Mouse (Mus musculus) limb, embryonic 11.5 days (tissue): ENCODE results near the gene Cep112. TPM values are rescaled to one million over a fixed set of nuclear protein-coding genes. Genes with fewer than 3 reads are reported as not detected.

Experiments used
- ATAC-seq: fragments of 200-750 bp; cut with Nextera tagmentation; 2 replicates; pipeline ENCODE4 v1.8.0; 2017; ENCODE audit warnings: low read depth; ENCODE audit not compliant: insufficient number of reproducible peaks, low FRiP score, low TSS enrichment
- DNase-seq: peaks from one replicate; pipeline ENCODE4 v3.0.0-alpha.2; 2015; ENCODE audit warnings: low spot score
- H3K27ac ChIP-seq: fragments of 300-500 bp; sonication (generic); replicated peaks from 2 replicates; pipeline ENCODE4 v1.5.1; 2014; ENCODE audit warnings: low read depth, mild to moderate bottlenecking, low read length
- H3K27me3 ChIP-seq: fragments of 300-500 bp; sonication (generic); 2 replicates; pipeline ENCODE4 v1.6.1; 2014; ENCODE audit warnings: mild to moderate bottlenecking, low read length, mixed read lengths; ENCODE audit not compliant: control insufficient read depth, insufficient read depth
- H3K36me3 ChIP-seq: fragments of 300-500 bp; sonication (generic); 2 replicates; pipeline ENCODE4 v1.6.1; 2014; ENCODE audit warnings: mild to moderate bottlenecking, low read length, moderate library complexity, mixed read lengths; ENCODE audit not compliant: control insufficient read depth, insufficient read depth
- H3K4me1 ChIP-seq: fragments of 300-500 bp; sonication (generic); 2 replicates; pipeline ENCODE4 v1.6.1; 2014; ENCODE audit warnings: low read length, mixed read lengths; ENCODE audit not compliant: control insufficient read depth, insufficient read depth
- H3K4me2 ChIP-seq: fragments of 300-500 bp; sonication (generic); 2 replicates; pipeline ENCODE4 v1.6.1; 2014; ENCODE audit warnings: low read depth, mild to moderate bottlenecking, moderate library complexity; ENCODE audit not compliant: severe bottlenecking
- H3K4me3 ChIP-seq: fragments of 300-500 bp; sonication (generic); 2 replicates; pipeline ENCODE4 v1.5.1; 2014; ENCODE audit warnings: low read depth, low read length
- H3K9ac ChIP-seq: fragments of 300-500 bp; sonication (generic); 2 replicates; pipeline ENCODE4 v1.6.1; 2014; ENCODE audit warnings: mild to moderate bottlenecking, low read length
- H3K9me3 ChIP-seq: fragments of 300-500 bp; sonication (generic); 2 replicates; pipeline ENCODE4 v1.6.1; 2016; ENCODE audit warnings: low read length; ENCODE audit not compliant: control insufficient read depth
- WGBS: fragments of 180-500 bp; shearing (Covaris S2); extraction: QIAGEN DNeasy Blood & Tissue Kit; methylation state at CpG from one replicate; pipeline ENCODE4 v1.1.7; 2014; 5-methylcytosine and 5-hydroxymethylcytosine counted together
- polyA plus RNA-seq: library from polyadenylated mRNA; unstranded; fragments of >200 nt; fragmentation: Nextera tagmentation; extraction: Ambion mirVana; gene quantifications from 2 replicates; pipeline ENCODE4 v1.2.1, GENCODE M21; 2014

The Cep112 gene
- polyA plus RNA-seq, 1 experiment from 2014 or later, result 12.0 TPM

- ATAC-seq, result no peak
- peaks cover 20% of the 10 kb centered on the region for H3K4me1 ChIP-seq
- H3K9me3 ChIP-seq, result no peaks in the 10 kb centered on the region
- H3K4me2 ChIP-seq, result peak overlapping the region; percentile 62
- no peaks in the 10 kb centered on the region for H3K36me3 ChIP-seq
- H3K27ac ChIP-seq, result no peak overlapping the region
- H3K27me3 ChIP-seq, result no peaks in the 10 kb centered on the region
- no peak for DNase-seq
- peak overlapping the region; percentile 24; the same call in 1 of the 2 replicates for H3K9ac ChIP-seq
- peak overlapping the region; percentile 7; the same call in 1 of the 2 replicates for H3K4me3 ChIP-seq
- 13% methylated on average over 16 of the region's 16 CpGs for WGBS
These were observed 465.6 kb downstream of the Cep112 start for GRCm38 (mm10) chr11:108890544-108890943.

- peaks cover 20% of the 10 kb centered on the region for H3K4me1 ChIP-seq
- peak; percentile 78 for DNase-seq
These were observed 466.3 kb downstream of the Cep112 start for GRCm38 (mm10) chr11:108891111-108891870.

GRCm38 (mm10) chr11:108891871-108892380 is 466.9 kb downstream of the Cep112 start:
- Histone ChIP-seq H3K4me2 (peak overlapping the region; percentile 62), H3K9ac (peak overlapping the region; percentile 56), H3K27ac (peak overlapping the region; percentile 85), H3K36me3 (no peaks in the 10 kb centered on the region), H3K9me3 (no peaks in the 10 kb centered on the region), H3K4me3 (peak overlapping the region; percentile 7), H3K4me1 (peaks cover 20% of the 10 kb centered on the region), H3K27me3 (no peaks in the 10 kb centered on the region)
- 2% methylated on average over 21 of the region's 21 CpGs for WGBS
- DNase-seq (peak; percentile 53), ATAC-seq (no peak)

More at GRCm38 (mm10) chr11:108891111-108891870, 466.3 kb downstream of the Cep112 start:
- Histone ChIP-seq H3K9ac (peak overlapping the region; percentile 56), H3K27me3 (no peaks in the 10 kb centered on the region), H3K9me3 (no peaks in the 10 kb centered on the region), H3K4me3 (peak overlapping the region; percentile 7), H3K27ac (peak overlapping the region; percentile 85), H3K36me3 (no peaks in the 10 kb centered on the region), H3K4me2 (peak overlapping the region; percentile 62)
- ATAC-seq, result peak; percentile 91
- under 1% methylated on average over 17 of the region's 17 CpGs for WGBS

- no peaks in the 10 kb centered on the region for H3K36me3 ChIP-seq
- WGBS, result 2% methylated on average over 7 of the region's 7 CpGs
- H3K4me2 ChIP-seq, result peak overlapping the region; percentile 19; the same call in 1 of the 2 replicates
These were observed 467.4 kb downstream of the Cep112 start for GRCm38 (mm10) chr11:108892406-108892805.

GRCm38 (mm10) chr11:108893232-108893790 is 468.3 kb downstream of the Cep112 start:
- Histone ChIP-seq H3K4me1 (peaks cover 20% of the 10 kb centered on the region), H3K9me3 (no peaks in the 10 kb centered on the region), H3K9ac (no peak overlapping the region), H3K27ac (no peak overlapping the region), H3K4me3 (no peak overlapping the region), H3K4me2 (no peak overlapping the region; the same call in 1 of the 2 replicates), H3K27me3 (no peaks in the 10 kb centered on the region), H3K36me3 (no peaks in the 10 kb centered on the region)
- DNase-seq, result peak; percentile 27
- WGBS, result 16% methylated on average over 12 of the region's 12 CpGs
- ATAC-seq, result no peak

More at GRCm38 (mm10) chr11:108892406-108892805, 467.4 kb downstream of the Cep112 start:
- no peak overlapping the region for H3K9ac ChIP-seq
- H3K27ac ChIP-seq, result 0 out of 2 replicates have a peak overlapping the region, but pooled peaks have one; percentile 6
- no peak overlapping the region for H3K4me3 ChIP-seq
- peaks cover 20% of the 10 kb centered on the region for H3K4me1 ChIP-seq
- no peaks in the 10 kb centered on the region for H3K27me3 ChIP-seq
- ATAC-seq (no peak), DNase-seq (peak; percentile 45)
- no peaks in the 10 kb centered on the region for H3K9me3 ChIP-seq

- Histone ChIP-seq H3K4me2 (0 out of 2 replicates have a peak overlapping the region, but pooled peaks have one; percentile 10), H3K27ac (0 out of 2 replicates have a peak overlapping the region, but pooled peaks have one; percentile 25), H3K27me3 (no peaks in the 10 kb centered on the region), H3K36me3 (no peaks in the 10 kb centered on the region), H3K9me3 (no peaks in the 10 kb centered on the region), H3K4me3 (no peak overlapping the region), H3K4me1 (peaks cover 20% of the 10 kb centered on the region), H3K9ac (no peak overlapping the region)
- 19% methylated on average over 10 of the region's 10 CpGs for WGBS
- DNase-seq (no peak), ATAC-seq (no peak)
These were observed 469.0 kb downstream of the Cep112 start for GRCm38 (mm10) chr11:108893855-108894510.

GRCm38 (mm10) chr11:108897034-108897433 is 472.0 kb downstream of the Cep112 start:
- no peaks in the 10 kb centered on the region for H3K36me3 ChIP-seq
- H3K27ac ChIP-seq, result no peak overlapping the region
- no peaks in the 10 kb centered on the region for H3K9me3 ChIP-seq
- H3K4me3 ChIP-seq, result no peak overlapping the region
- H3K4me1 ChIP-seq, result peaks cover 20% of the 10 kb centered on the region
- H3K9ac ChIP-seq, result no peak overlapping the region
- 74% methylated on average over 4 of the region's 4 CpGs for WGBS
- ATAC-seq (no peak), DNase-seq (no peak)
- no peaks in the 10 kb centered on the region for H3K27me3 ChIP-seq
- no peak overlapping the region for H3K4me2 ChIP-seq

- no peaks in the 10 kb centered on the region for H3K27me3 ChIP-seq
- no peak overlapping the region for H3K4me3 ChIP-seq
- peaks cover 17% of the 10 kb centered on the region for H3K4me1 ChIP-seq
- no peaks in the 10 kb centered on the region for H3K36me3 ChIP-seq
- H3K27ac ChIP-seq, result no peak overlapping the region
- WGBS, result 63% methylated on average over 9 of the region's 9 CpGs
- H3K4me2 ChIP-seq, result no peak overlapping the region
- H3K9me3 ChIP-seq, result no peaks in the 10 kb centered on the region
- H3K9ac ChIP-seq, result no peak overlapping the region
- DNase-seq (no peak), ATAC-seq (no peak)
These were observed 473.1 kb downstream of the Cep112 start for GRCm38 (mm10) chr11:108898063-108898462.
